5 mouse cellular contexts compared by ENCODE assay signal in the genomic region with DNA sequence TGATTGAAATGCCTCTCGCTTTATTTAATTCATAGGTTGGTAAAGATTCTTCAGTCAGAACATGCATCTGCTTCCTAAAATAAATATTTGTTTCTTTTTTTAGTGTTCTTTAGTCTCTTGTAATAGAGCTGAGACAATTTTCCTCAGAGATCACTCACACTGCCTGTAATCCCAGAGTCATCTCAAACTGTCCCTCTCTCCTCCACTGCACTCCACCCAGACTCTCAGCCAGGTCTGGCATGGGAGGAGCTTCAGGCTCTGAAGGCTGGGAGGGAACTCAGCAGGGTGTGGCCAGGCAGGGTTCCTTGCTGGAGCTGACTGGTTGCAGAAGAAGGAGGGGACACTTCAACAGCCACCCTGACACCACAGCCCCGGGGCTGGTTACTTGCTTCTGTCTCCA.
DNase-seq lines count a peak whose midpoint lies in the region; ATAC-seq lines count a peak whose summit lies in the region.
"Not testable (repeated sequence)": the region's sequence is repeated elsewhere in the genome, so short reads cannot be mapped to it uniquely, and the experiment has no call there.

No protein-coding gene starts in this region.

- H3K4me3 ChIP-seq in liver, embryonic 12.5 days; liver, embryonic 15.5 days (replicated peaks): not testable (repeated sequence)

- peak; percentile 70; the same call in 1 of the 2 replicates for ATAC-seq in erythroblast, adult 5-6 weeks (replicated peaks; ENCODE audit: low FRiP score, poor library complexity, severe bottlenecking)
- peak; percentile 81 for ATAC-seq in liver, embryonic 12.5 days
- ATAC-seq in liver, embryonic 15.5 days (ENCODE audit: insufficient read depth): peak; percentile 75
- peak; percentile 45; the same call in 1 of the 2 replicates for ATAC-seq in megakaryocyte progenitor cell, adult 5-6 weeks (replicated peaks; ENCODE audit: poor library complexity)

- not testable (repeated sequence) for H3K9ac ChIP-seq in liver, embryonic 12.5 days; liver, embryonic 15.5 days

- H3K4me2 ChIP-seq in liver, embryonic 12.5 days: peak overlapping the region; percentile 43
- H3K4me2 ChIP-seq in liver, embryonic 15.5 days: peak overlapping the region; percentile 41; the same call in 1 of the 2 replicates

- peak; percentile 13 for DNase-seq in thymus, postnatal 14 days

- not testable (repeated sequence) for H3K9me3 ChIP-seq in liver, embryonic 12.5 days (replicated peaks); liver, embryonic 15.5 days (replicated peaks)

- H3K27ac ChIP-seq in liver, embryonic 12.5 days; liver, embryonic 15.5 days (replicated peaks): not testable (repeated sequence)

- H3K27me3 ChIP-seq in liver, embryonic 12.5 days (replicated peaks); liver, embryonic 15.5 days: not testable (repeated sequence)

- not testable (repeated sequence) for H3K36me3 ChIP-seq in liver, embryonic 12.5 days; liver, embryonic 15.5 days (replicated peaks)

- WGBS in liver, embryonic 12.5 days (ENCODE audit: insufficient replicate concordance): 0% methylated on average over 1 of the region's 2 CpGs
- 0% methylated on average over 1 of the region's 2 CpGs for WGBS in liver, embryonic 15.5 days (ENCODE audit: insufficient replicate concordance)

- H3K4me1 ChIP-seq in liver, embryonic 12.5 days; liver, embryonic 15.5 days (replicated peaks): not testable (repeated sequence)
